8 mouse cellular contexts compared by ENCODE assay signal in the genomic region with DNA sequence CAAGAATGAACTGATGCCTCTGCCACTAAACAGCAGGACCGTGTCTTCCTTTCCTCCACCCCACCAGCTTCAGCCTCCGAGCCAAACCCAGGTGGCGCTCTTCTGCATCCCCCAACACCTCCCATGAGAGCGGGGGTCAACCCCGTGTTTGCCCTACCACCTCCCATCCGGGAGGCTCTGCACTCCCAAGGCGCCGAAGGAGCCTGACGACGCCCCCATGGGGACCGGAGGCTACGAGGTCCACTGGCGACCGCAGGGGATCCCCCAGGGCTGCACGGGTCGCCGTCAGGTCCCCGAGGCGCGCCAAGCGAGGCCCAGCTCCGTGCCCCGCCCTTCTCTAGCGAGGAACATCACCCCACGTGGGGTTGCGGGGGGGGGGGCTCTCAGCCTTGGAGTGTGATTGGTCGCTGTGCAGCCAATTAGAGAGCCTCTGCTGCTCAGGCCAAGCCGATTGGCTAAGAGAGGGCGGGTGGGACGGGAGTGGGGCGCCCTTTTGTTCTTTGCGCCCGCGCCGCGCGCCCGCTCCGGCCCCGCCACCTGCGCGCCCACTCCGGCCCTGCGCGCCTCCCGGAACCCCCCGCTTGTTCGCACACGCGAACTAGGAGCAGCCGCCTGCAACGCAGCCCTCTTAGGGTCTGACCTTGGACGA. TPM values are rescaled to one million over a fixed set of nuclear protein-coding genes. Genes with fewer than 3 reads are reported as not detected.
DNase-seq lines count a peak whose midpoint lies in the region; ATAC-seq and TF ChIP-seq lines count a peak whose summit lies in the region.

No protein-coding gene starts in this region.

- no peaks in the 10 kb centered on the region for H3K9me3 ChIP-seq in forebrain, embryonic 12.5 days
- no peaks in the 10 kb centered on the region for H3K9me3 ChIP-seq in heart, postnatal 0 days (replicated peaks; ENCODE audit: control insufficient read depth, low read length)
- H3K9me3 ChIP-seq in liver, postnatal 0 days (ENCODE audit: low read length): no peaks in the 10 kb centered on the region
- H3K9me3 ChIP-seq in neural tube, embryonic 13.5 days: no peaks in the 10 kb centered on the region

- peak overlapping the region; percentile 92 for H3K27ac ChIP-seq in forebrain, embryonic 12.5 days
- H3K27ac ChIP-seq in heart, postnatal 0 days (ENCODE audit: low read depth): peak overlapping the region; percentile 49
- peak overlapping the region; percentile 32; the same call in 1 of the 2 replicates for H3K27ac ChIP-seq in liver, postnatal 0 days (ENCODE audit: low read depth)
- H3K27ac ChIP-seq in neural tube, embryonic 13.5 days (replicated peaks): peak overlapping the region; percentile 94

- peak overlapping the region; percentile 44 for H3K4me3 ChIP-seq in forebrain, embryonic 12.5 days (replicated peaks)
- peak overlapping the region; percentile 45 for H3K4me3 ChIP-seq in heart, postnatal 0 days (ENCODE audit: low read depth, low read length)
- H3K4me3 ChIP-seq in liver, postnatal 0 days (ENCODE audit: low read depth, low read length): peak overlapping the region; percentile 61
- H3K4me3 ChIP-seq in neural tube, embryonic 13.5 days: peak overlapping the region; percentile 48

- peak overlapping the region; percentile 60 for H3K4me2 ChIP-seq in forebrain, embryonic 12.5 days
- H3K4me2 ChIP-seq in heart, postnatal 0 days (ENCODE audit: low read depth, low read length): peak overlapping the region; percentile 63
- H3K4me2 ChIP-seq in liver, postnatal 0 days (ENCODE audit: low read depth, low read length): peak overlapping the region; percentile 97
- peak overlapping the region; percentile 72 for H3K4me2 ChIP-seq in neural tube, embryonic 13.5 days

- DNase-seq in ES-CJ7 (ENCODE audit: low read depth, low spot score): peak; percentile 95
- peak; percentile 95 for DNase-seq in c-Kit-positive CD71-positive TER-119-positive erythroid progenitor cells, embryonic 14.5 days (ENCODE audit: low spot score)
- DNase-seq in heart, postnatal 0 days (ENCODE audit: low spot score): peak; percentile 94
- peak; percentile 93 to 94 for DNase-seq in kidney, postnatal 36 days
- DNase-seq in liver, postnatal 0 days: peak; percentile 97
- DNase-seq in telencephalon, adult 2 months (ENCODE audit: low read depth, low spot score): peak; percentile 87

- H3K36me3 ChIP-seq in forebrain, embryonic 12.5 days (replicated peaks): no peaks in the 10 kb centered on the region
- H3K36me3 ChIP-seq in heart, postnatal 0 days (replicated peaks; ENCODE audit: control insufficient read depth, insufficient read depth, low read length): no peaks in the 10 kb centered on the region
- H3K36me3 ChIP-seq in liver, postnatal 0 days (replicated peaks; ENCODE audit: insufficient read depth, low read length): no peaks in the 10 kb centered on the region
- no peaks in the 10 kb centered on the region for H3K36me3 ChIP-seq in neural tube, embryonic 13.5 days

- H3K27me3 ChIP-seq in forebrain, embryonic 12.5 days: peaks cover 25% of the 10 kb centered on the region
- no peaks in the 10 kb centered on the region for H3K27me3 ChIP-seq in heart, postnatal 0 days (ENCODE audit: control insufficient read depth, insufficient read depth, low read length)
- H3K27me3 ChIP-seq in liver, postnatal 0 days (ENCODE audit: insufficient read depth, low read length): peaks cover 7% of the 10 kb centered on the region
- peaks cover 22% of the 10 kb centered on the region for H3K27me3 ChIP-seq in neural tube, embryonic 13.5 days

- WGBS in forebrain, embryonic 12.5 days: under 1% methylated on average over 53 of the region's 53 CpGs
- under 1% methylated on average over 48 of the region's 53 CpGs for WGBS in heart, postnatal 0 days
- under 1% methylated on average over 53 of the region's 53 CpGs for WGBS in liver, postnatal 0 days (ENCODE audit: insufficient replicate concordance)
- 4% methylated on average over 42 of the region's 53 CpGs for WGBS in neural tube, embryonic 13.5 days

- peaks cover 53% of the 10 kb centered on the region for H3K4me1 ChIP-seq in forebrain, embryonic 12.5 days
- peaks cover 13% of the 10 kb centered on the region for H3K4me1 ChIP-seq in heart, postnatal 0 days (ENCODE audit: control insufficient read depth, insufficient read depth)
- H3K4me1 ChIP-seq in liver, postnatal 0 days (ENCODE audit: insufficient read depth): peaks cover 32% of the 10 kb centered on the region
- peaks cover 62% of the 10 kb centered on the region for H3K4me1 ChIP-seq in neural tube, embryonic 13.5 days (replicated peaks)

- H3K9ac ChIP-seq in forebrain, embryonic 12.5 days: peak overlapping the region; percentile 65
- peak overlapping the region; percentile 42 for H3K9ac ChIP-seq in heart, postnatal 0 days (replicated peaks; ENCODE audit: low read depth, low read length)
- peak overlapping the region; percentile 66 for H3K9ac ChIP-seq in liver, postnatal 0 days (replicated peaks)
- peak overlapping the region; percentile 79 for H3K9ac ChIP-seq in neural tube, embryonic 13.5 days

- ATAC-seq in forebrain, embryonic 12.5 days (ENCODE audit: low FRiP score): peak; percentile 95
- ATAC-seq in heart, postnatal 0 days (ENCODE audit: insufficient read depth, low read depth): peak; percentile 95
- peak; percentile 91 for ATAC-seq in liver, postnatal 0 days
- ATAC-seq in neural tube, embryonic 13.5 days (ENCODE audit: low read depth): peak; percentile 93

- TF ChIP-seq CTCF in heart, postnatal 0 days (IDR thresholded peaks at IDR 0.05; ENCODE audit: low read depth): peak; percentile 45
- peak; percentile 76 for TF ChIP-seq CTCF in liver, postnatal 0 days (IDR thresholded peaks at IDR 0.05; ENCODE audit: low read depth)

- TF ChIP-seq EP300 in heart, postnatal 0 days (IDR thresholded peaks at IDR 0.05; ENCODE audit: low read depth): peak; percentile 13; the same call in 1 of the 2 replicates
- TF ChIP-seq EP300 in liver, postnatal 0 days (IDR thresholded peaks at IDR 0.05; ENCODE audit: low read depth): no peak

RNA-seq across cellular contexts. Expression of a gene that starts 43.3 kb away (rescaled TPM):
- 2,923 and 2,975 TPM in 2 replicates for polyA plus RNA-seq in forebrain, embryonic 12.5 days (2016; fragmentation: Nextera tagmentation; extraction: Ambion mirVana)
- 700 and 751 TPM in 2 replicates for total RNA-seq in heart, postnatal 0 days (2014; rRNA removed; ENCODE audit: low replicate concordance)
- 639 and 714 TPM in 2 replicates for polyA plus RNA-seq in heart, postnatal 0 days (2015; fragmentation: Nextera tagmentation; extraction: Ambion mirVana)
- 463 and 498 TPM in 2 replicates for polyA plus RNA-seq in liver, postnatal 0 days (2015; fragmentation: Nextera tagmentation; extraction: Ambion mirVana)
- polyA plus RNA-seq in neural tube, embryonic 13.5 days (2015; fragmentation: Nextera tagmentation; extraction: Ambion mirVana): 3,932 and 3,979 TPM in 2 replicates

RNA-seq across cellular contexts. Expression of a gene that starts 56.3 kb away (rescaled TPM):
- 0.82 and 0.91 TPM in 2 replicates for polyA plus RNA-seq in forebrain, embryonic 12.5 days (2016; fragmentation: Nextera tagmentation; extraction: Ambion mirVana)
- total RNA-seq in heart, postnatal 0 days (2014; rRNA removed; ENCODE audit: low replicate concordance): not detected in 2 replicates
- 0.65 and 0.68 TPM in 2 replicates for polyA plus RNA-seq in heart, postnatal 0 days (2015; fragmentation: Nextera tagmentation; extraction: Ambion mirVana)
- polyA plus RNA-seq in liver, postnatal 0 days (2015; fragmentation: Nextera tagmentation; extraction: Ambion mirVana): not detected in 2 replicates
- polyA plus RNA-seq in neural tube, embryonic 13.5 days (2015; fragmentation: Nextera tagmentation; extraction: Ambion mirVana): 1.3 and 1.5 TPM in 2 replicates

Comparison
In these comparisons a context has a peak if more than half of its experiments do, and no peak if none do; other contexts are left out.
1. Peak in every context shown above with its lines: DNase-seq, ATAC-seq, H3K4me3 ChIP-seq and H3K27ac ChIP-seq.
2. H3K27ac ChIP-seq: peak in every context shown above with its lines; median percentile 94 in neural tube, embryonic 13.5 days; 92 in forebrain, embryonic 12.5 days; 49 in heart, postnatal 0 days; 32 in liver, postnatal 0 days.